Mouse (Mus musculus): Measurements from ENCODE around the gene Tubgcp3. TPM values are rescaled to one million over a fixed set of nuclear protein-coding genes. Genes with fewer than 3 reads are reported as not detected.

Gene Tubgcp3
- polyA plus RNA-seq, 1 experiment from 2014 or later: 50.3 TPM

- ATAC-seq (ENCODE audit: low FRiP score, low TSS enrichment): no peak
- no peaks in the 10 kb centered on the region for H3K4me1 ChIP-seq (ENCODE audit: control insufficient read depth, insufficient read depth, low read length)
- no peak overlapping the region for H3K27ac ChIP-seq (replicated peaks; ENCODE audit: low read depth, low read length)
- no peak for DNase-seq
- peaks cover 79% of the 10 kb centered on the region for H3K36me3 ChIP-seq (ENCODE audit: control insufficient read depth, insufficient read depth, low read length)
- WGBS: 82% methylated on average over 4 of the region's 4 CpGs
- no peaks in the 10 kb centered on the region for H3K27me3 ChIP-seq (ENCODE audit: control insufficient read depth, insufficient read depth, low read length)
- no peak overlapping the region for H3K4me3 ChIP-seq (replicated peaks; ENCODE audit: low read depth, low read length)
- H3K9me3 ChIP-seq (ENCODE audit: control insufficient read depth, low read length): no peaks in the 10 kb centered on the region
- H3K4me2 ChIP-seq (ENCODE audit: low read length): no peak overlapping the region
- no peak overlapping the region for H3K9ac ChIP-seq (replicated peaks; ENCODE audit: low read length)
Measured at GRCm38 (mm10) chr8:12650495-12650894, 21.6 kb downstream of the Tubgcp3 start.

- Histone ChIP-seq H3K4me3 (replicated peaks; ENCODE audit: low read depth, low read length) (no peak overlapping the region), H3K9me3 (ENCODE audit: control insufficient read depth, low read length) (no peaks in the 10 kb centered on the region), H3K9ac (replicated peaks; ENCODE audit: low read length) (no peak overlapping the region), H3K36me3 (ENCODE audit: control insufficient read depth, insufficient read depth, low read length) (peaks cover 76% of the 10 kb centered on the region), H3K27ac (replicated peaks; ENCODE audit: low read depth, low read length) (no peak overlapping the region), H3K4me2 (ENCODE audit: low read length) (no peak overlapping the region), H3K27me3 (ENCODE audit: control insufficient read depth, insufficient read depth, low read length) (no peaks in the 10 kb centered on the region), H3K4me1 (ENCODE audit: control insufficient read depth, insufficient read depth, low read length) (no peaks in the 10 kb centered on the region)
- 91% methylated on average over 4 of the region's 4 CpGs for WGBS
- DNase-seq: no peak
- ATAC-seq (ENCODE audit: low FRiP score, low TSS enrichment): no peak
Measured at GRCm38 (mm10) chr8:12648951-12649350, 23.1 kb downstream of the Tubgcp3 start.

DNA sequence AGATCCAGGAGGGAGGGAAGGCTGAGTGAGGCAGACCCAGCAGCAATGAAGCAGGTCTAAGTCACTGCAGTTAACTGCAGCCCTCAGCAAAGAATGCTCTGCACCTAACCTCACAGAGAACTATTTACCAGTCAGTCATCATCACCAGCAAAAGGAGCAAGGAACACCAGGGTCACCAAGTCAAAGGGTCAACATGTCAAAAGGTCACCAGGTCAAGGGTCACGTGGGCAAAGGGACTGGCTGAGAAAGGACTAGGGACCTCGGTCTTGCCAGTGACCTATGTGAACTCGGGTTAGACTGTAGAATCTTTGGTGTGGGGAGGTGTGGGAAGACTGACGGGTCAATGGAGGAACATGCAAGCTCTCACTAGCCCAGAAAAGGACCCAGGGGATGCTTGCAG is 25.5 kb downstream of the Tubgcp3 start:
- H3K9me3 ChIP-seq (ENCODE audit: control insufficient read depth, low read length): no peaks in the 10 kb centered on the region
- H3K36me3 ChIP-seq (ENCODE audit: control insufficient read depth, insufficient read depth, low read length): peaks cover 61% of the 10 kb centered on the region
- no peak overlapping the region for H3K27ac ChIP-seq (replicated peaks; ENCODE audit: low read depth, low read length)
- H3K4me1 ChIP-seq (ENCODE audit: control insufficient read depth, insufficient read depth, low read length): no peaks in the 10 kb centered on the region
- no peak for ATAC-seq (ENCODE audit: low FRiP score, low TSS enrichment)
- H3K9ac ChIP-seq (replicated peaks; ENCODE audit: low read length): no peak overlapping the region
- no peak for DNase-seq
- WGBS: 59% methylated on average over 4 of the region's 4 CpGs
- H3K4me2 ChIP-seq (ENCODE audit: low read length): no peak overlapping the region
- no peaks in the 10 kb centered on the region for H3K27me3 ChIP-seq (ENCODE audit: control insufficient read depth, insufficient read depth, low read length)
- H3K4me3 ChIP-seq (replicated peaks; ENCODE audit: low read depth, low read length): no peak overlapping the region

- Histone ChIP-seq H3K4me1 (ENCODE audit: control insufficient read depth, insufficient read depth, low read length) (no peaks in the 10 kb centered on the region), H3K9ac (replicated peaks; ENCODE audit: low read length) (no peak overlapping the region), H3K27ac (replicated peaks; ENCODE audit: low read depth, low read length) (no peak overlapping the region), H3K27me3 (ENCODE audit: control insufficient read depth, insufficient read depth, low read length) (no peaks in the 10 kb centered on the region), H3K9me3 (ENCODE audit: control insufficient read depth, low read length) (no peaks in the 10 kb centered on the region), H3K4me3 (replicated peaks; ENCODE audit: low read depth, low read length) (no peak overlapping the region), H3K36me3 (ENCODE audit: control insufficient read depth, insufficient read depth, low read length) (peaks cover 60% of the 10 kb centered on the region), H3K4me2 (ENCODE audit: low read length) (no peak overlapping the region)
- ATAC-seq (ENCODE audit: low FRiP score, low TSS enrichment): no peak
- WGBS: 86% methylated on average over 7 of the region's 7 CpGs
- no peak for DNase-seq
Measured at GRCm38 (mm10) chr8:12644894-12645293, 27.2 kb downstream of the Tubgcp3 start.

- no peaks in the 10 kb centered on the region for H3K9me3 ChIP-seq (ENCODE audit: control insufficient read depth, low read length)
- no peak overlapping the region for H3K9ac ChIP-seq (replicated peaks; ENCODE audit: low read length)
- peaks cover 60% of the 10 kb centered on the region for H3K36me3 ChIP-seq (ENCODE audit: control insufficient read depth, insufficient read depth, low read length)
- H3K27ac ChIP-seq (replicated peaks; ENCODE audit: low read depth, low read length): no peak overlapping the region
- ATAC-seq (ENCODE audit: low FRiP score, low TSS enrichment) (no peak), DNase-seq (no peak)
- H3K4me3 ChIP-seq (replicated peaks; ENCODE audit: low read depth, low read length): no peak overlapping the region
- no peaks in the 10 kb centered on the region for H3K27me3 ChIP-seq (ENCODE audit: control insufficient read depth, insufficient read depth, low read length)
- no peak overlapping the region for H3K4me2 ChIP-seq (ENCODE audit: low read length)
- WGBS: 93% methylated on average over 8 of the region's 8 CpGs
- H3K4me1 ChIP-seq (ENCODE audit: control insufficient read depth, insufficient read depth, low read length): no peaks in the 10 kb centered on the region
Measured at GRCm38 (mm10) chr8:12644341-12644740, 27.7 kb downstream of the Tubgcp3 start.

GRCm38 (mm10) chr8:12641527-12641926 is 30.5 kb downstream of the Tubgcp3 start:
- Histone ChIP-seq H3K4me3 (replicated peaks; ENCODE audit: low read depth, low read length) (no peak overlapping the region), H3K4me2 (ENCODE audit: low read length) (no peak overlapping the region), H3K27ac (replicated peaks; ENCODE audit: low read depth, low read length) (no peak overlapping the region), H3K9ac (replicated peaks; ENCODE audit: low read length) (no peak overlapping the region), H3K36me3 (ENCODE audit: control insufficient read depth, insufficient read depth, low read length) (peaks cover 67% of the 10 kb centered on the region), H3K9me3 (ENCODE audit: control insufficient read depth, low read length) (no peaks in the 10 kb centered on the region), H3K27me3 (ENCODE audit: control insufficient read depth, insufficient read depth, low read length) (no peaks in the 10 kb centered on the region), H3K4me1 (ENCODE audit: control insufficient read depth, insufficient read depth, low read length) (no peaks in the 10 kb centered on the region)
- 96% methylated on average over 6 of the region's 6 CpGs for WGBS
- ATAC-seq (ENCODE audit: low FRiP score, low TSS enrichment): no peak
- DNase-seq: no peak

DNA sequence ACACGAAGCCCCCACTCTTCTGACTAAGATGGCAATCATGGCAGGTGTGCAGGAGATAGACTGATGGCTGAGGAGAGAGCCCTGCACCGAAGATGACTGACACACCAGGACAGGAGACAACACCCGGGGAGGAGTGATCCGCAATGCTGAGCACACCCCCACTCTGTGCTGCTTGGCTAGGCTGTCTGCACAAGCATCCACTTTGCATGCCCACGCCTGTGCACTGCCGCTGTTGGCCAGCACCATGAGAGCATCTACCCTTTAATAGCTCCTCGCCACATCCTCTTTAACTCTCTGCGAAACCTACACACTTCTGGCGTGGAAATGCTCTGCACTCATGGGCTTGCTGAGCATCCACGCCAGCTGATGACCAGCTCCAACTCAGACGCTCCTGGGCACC is 33.6 kb downstream of the Tubgcp3 start:
- H3K9me3 ChIP-seq (ENCODE audit: control insufficient read depth, low read length): no peaks in the 10 kb centered on the region
- H3K27ac ChIP-seq (replicated peaks; ENCODE audit: low read depth, low read length): no peak overlapping the region
- no peak overlapping the region for H3K9ac ChIP-seq (replicated peaks; ENCODE audit: low read length)
- ATAC-seq (ENCODE audit: low FRiP score, low TSS enrichment) (no peak), DNase-seq (no peak)
- no peaks in the 10 kb centered on the region for H3K27me3 ChIP-seq (ENCODE audit: control insufficient read depth, insufficient read depth, low read length)
- WGBS: 95% methylated on average over 11 of the region's 11 CpGs
- H3K4me3 ChIP-seq (replicated peaks; ENCODE audit: low read depth, low read length): no peak overlapping the region
- H3K4me1 ChIP-seq (ENCODE audit: control insufficient read depth, insufficient read depth, low read length): no peaks in the 10 kb centered on the region
- no peak overlapping the region for H3K4me2 ChIP-seq (ENCODE audit: low read length)
- peaks cover 68% of the 10 kb centered on the region for H3K36me3 ChIP-seq (ENCODE audit: control insufficient read depth, insufficient read depth, low read length)

DNA sequence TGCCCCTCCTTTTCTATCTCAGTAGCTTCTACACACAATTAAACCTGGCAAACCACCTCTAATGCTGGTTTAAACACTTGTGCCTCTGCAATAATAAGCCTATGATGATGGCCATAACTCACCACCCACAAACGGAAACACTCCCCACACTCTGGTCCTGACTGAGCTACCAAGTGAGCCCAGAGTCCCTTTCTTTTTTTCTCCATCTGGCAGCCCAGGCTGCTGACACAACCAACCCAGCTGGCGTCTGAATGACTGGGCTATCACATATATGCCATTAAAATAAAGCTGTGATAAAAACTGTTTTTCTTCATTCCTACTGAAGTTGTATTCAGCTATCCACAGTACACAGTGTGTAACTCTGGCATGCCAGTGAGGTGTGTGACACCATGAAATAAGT is 36.7 kb downstream of the Tubgcp3 start:
- no peaks in the 10 kb centered on the region for H3K4me1 ChIP-seq (ENCODE audit: control insufficient read depth, insufficient read depth, low read length)
- no peaks in the 10 kb centered on the region for H3K27me3 ChIP-seq (ENCODE audit: control insufficient read depth, insufficient read depth, low read length)
- 86% methylated on average over 2 of the region's 2 CpGs for WGBS
- ATAC-seq (ENCODE audit: low FRiP score, low TSS enrichment) (no peak), DNase-seq (no peak)
- no peaks in the 10 kb centered on the region for H3K9me3 ChIP-seq (ENCODE audit: control insufficient read depth, low read length)
- no peak overlapping the region for H3K4me3 ChIP-seq (replicated peaks; ENCODE audit: low read depth, low read length)
- no peak overlapping the region for H3K4me2 ChIP-seq (ENCODE audit: low read length)
- H3K9ac ChIP-seq (replicated peaks; ENCODE audit: low read length): no peak overlapping the region
- H3K36me3 ChIP-seq (ENCODE audit: control insufficient read depth, insufficient read depth, low read length): peaks cover 75% of the 10 kb centered on the region
- H3K27ac ChIP-seq (replicated peaks; ENCODE audit: low read depth, low read length): no peak overlapping the region

GRCm38 (mm10) chr8:12629079-12629478 is 43.0 kb downstream of the Tubgcp3 start:
- H3K4me1 ChIP-seq (ENCODE audit: control insufficient read depth, insufficient read depth, low read length): no peaks in the 10 kb centered on the region
- H3K27ac ChIP-seq (replicated peaks; ENCODE audit: low read depth, low read length): no peak overlapping the region
- ATAC-seq (ENCODE audit: low FRiP score, low TSS enrichment): peak; percentile 40; the same call in 1 of the 2 replicates
- 37% methylated on average over 3 of the region's 3 CpGs for WGBS
- DNase-seq: peak; percentile 85
- H3K36me3 ChIP-seq (ENCODE audit: control insufficient read depth, insufficient read depth, low read length): peaks cover 50% of the 10 kb centered on the region
- no peaks in the 10 kb centered on the region for H3K27me3 ChIP-seq (ENCODE audit: control insufficient read depth, insufficient read depth, low read length)
- no peak overlapping the region for H3K4me2 ChIP-seq (ENCODE audit: low read length)
- no peaks in the 10 kb centered on the region for H3K9me3 ChIP-seq (ENCODE audit: control insufficient read depth, low read length)
- no peak overlapping the region for H3K9ac ChIP-seq (replicated peaks; ENCODE audit: low read length)
- no peak overlapping the region for H3K4me3 ChIP-seq (replicated peaks; ENCODE audit: low read depth, low read length)

All from midbrain, embryonic 14.5 days (tissue).